Mouse (Mus musculus): Measurements from ENCODE around the gene Pltp. TPM values are rescaled to one million over a fixed set of nuclear protein-coding genes. Genes with fewer than 3 reads are reported as not detected.
"Not testable (repeated sequence)": the region's sequence is repeated elsewhere in the genome, so short reads cannot be mapped to it uniquely, and the experiment has no call there.

Pltp gene
- polyA plus RNA-seq, 1 experiment from 2014 or later: 129 TPM

DNA sequence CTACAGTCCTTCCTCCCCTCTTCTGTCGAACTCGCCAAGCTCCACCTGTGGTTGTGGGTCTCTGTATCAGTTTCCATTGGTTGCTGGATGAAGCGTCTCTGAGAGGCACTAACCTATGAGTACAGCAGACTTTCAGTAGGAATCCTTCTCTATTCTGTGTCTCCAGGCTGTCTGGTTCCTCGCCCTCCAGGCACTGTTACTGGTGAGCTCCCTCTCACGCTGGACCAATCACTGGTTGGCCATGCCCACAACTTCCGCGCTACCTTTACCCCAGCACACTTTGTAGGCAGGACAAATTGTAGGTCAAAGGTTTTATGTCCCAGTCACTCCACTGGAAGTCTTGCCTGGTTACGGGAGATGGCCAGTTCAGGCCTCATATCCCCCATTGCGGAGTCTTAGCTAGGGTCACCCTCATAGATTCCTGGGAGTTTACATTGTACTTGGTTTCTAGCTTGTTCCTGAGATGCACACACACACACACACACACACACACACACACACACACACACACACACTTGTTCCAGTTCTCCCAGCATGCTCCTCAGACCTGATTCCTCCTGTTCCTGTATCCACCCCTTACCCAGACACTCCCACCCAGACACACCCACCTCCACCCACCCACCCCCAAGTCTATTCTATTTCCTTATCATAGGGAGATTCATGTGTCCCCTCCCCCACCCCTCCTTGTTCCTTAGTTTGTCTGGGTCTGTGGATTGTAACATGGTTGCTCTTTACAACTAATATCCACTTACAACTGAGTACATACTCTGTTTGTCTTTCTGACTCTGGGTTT, 2.3 kb upstream of the Pltp start:
- H3K27me3 ChIP-seq: peaks cover 29% of the 10 kb centered on the region
- H3K4me1 ChIP-seq (replicated peaks): peaks cover 30% of the 10 kb centered on the region
- H3K4me2 ChIP-seq: no peak overlapping the region
- 68% methylated on average over 9 of the region's 9 CpGs for WGBS
- H3K27ac ChIP-seq (replicated peaks): no peak overlapping the region
- H3K9me3 ChIP-seq: no peaks in the 10 kb centered on the region
- no peaks in the 10 kb centered on the region for H3K36me3 ChIP-seq
- H3K9ac ChIP-seq: no peak overlapping the region
- no peak for ATAC-seq (ENCODE audit: low FRiP score, low read depth)
- no peak overlapping the region for H3K4me3 ChIP-seq

DNA sequence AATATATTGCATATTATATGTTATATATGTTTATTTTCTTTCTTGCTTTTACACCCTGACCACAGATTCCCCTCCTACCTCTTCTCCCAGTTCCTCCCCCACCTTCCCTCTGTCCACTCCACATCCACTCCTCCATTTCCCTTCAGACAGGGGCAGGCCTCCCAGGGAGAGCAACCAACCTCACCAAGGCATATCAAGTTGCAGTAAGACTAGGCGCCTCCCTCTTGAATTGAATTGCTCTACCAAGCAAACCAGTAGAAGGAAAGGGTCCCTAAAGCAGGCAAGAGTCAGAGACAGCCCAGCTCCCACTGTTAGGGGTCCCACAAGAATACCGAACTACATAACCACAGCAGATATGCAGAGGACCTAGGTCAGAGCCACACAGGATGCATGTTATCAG, 1.6 kb upstream of the Pltp start:
- Histone ChIP-seq H3K4me2 (no peak overlapping the region), H3K36me3 (no peaks in the 10 kb centered on the region), H3K4me3 (no peak overlapping the region), H3K27me3 (peaks cover 29% of the 10 kb centered on the region), H3K9ac (no peak overlapping the region), H3K4me1 (replicated peaks) (peaks cover 30% of the 10 kb centered on the region), H3K27ac (replicated peaks) (no peak overlapping the region), H3K9me3 (no peaks in the 10 kb centered on the region)
- WGBS: 66% methylated on average over 2 of the region's 2 CpGs
- ATAC-seq (ENCODE audit: low FRiP score, low read depth): no peak

DNA sequence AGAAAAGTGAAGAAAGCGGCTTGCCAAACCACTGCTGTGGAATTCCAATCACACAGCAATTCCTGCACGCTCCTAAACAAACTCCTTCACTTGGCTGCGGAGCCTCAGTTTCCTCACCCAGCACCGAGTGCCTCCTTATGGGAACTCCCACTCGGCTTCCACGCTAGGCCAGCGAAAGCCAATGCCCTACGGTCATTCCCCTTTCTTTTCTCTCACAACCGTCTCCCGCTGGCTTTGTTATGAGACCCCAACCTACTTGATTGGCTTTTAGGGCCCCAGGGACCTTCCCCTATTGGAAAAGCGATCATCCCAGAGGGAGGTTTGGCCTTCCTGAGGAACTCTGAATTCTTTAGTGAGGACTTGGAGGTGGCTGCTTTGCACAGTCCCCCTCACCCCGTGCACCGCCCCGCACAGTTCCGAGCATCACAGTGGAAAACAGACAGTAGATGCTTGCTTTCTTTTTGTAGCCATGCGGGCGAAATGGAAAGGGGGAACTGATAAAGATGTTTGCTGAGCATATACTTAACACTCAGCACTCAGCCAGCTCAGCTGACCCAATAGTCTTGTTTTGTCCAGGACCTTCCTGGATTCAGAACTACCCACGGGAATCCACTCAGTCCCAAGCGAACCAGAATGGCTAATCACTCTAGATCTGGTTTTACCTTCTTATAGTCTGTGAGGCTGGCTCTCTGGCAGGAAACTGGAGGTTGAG, 487 bp upstream of the Pltp start:
- H3K27me3 ChIP-seq: peaks cover 29% of the 10 kb centered on the region
- WGBS: 2% methylated on average over 19 of the region's 19 CpGs
- H3K9ac ChIP-seq: peak overlapping the region; percentile 32; the same call in 1 of the 2 replicates
- peak overlapping the region; percentile 51 for H3K4me3 ChIP-seq
- peak overlapping the region; percentile 98 for H3K4me2 ChIP-seq
- no peak; the same call in 1 of the 2 replicates for ATAC-seq (ENCODE audit: low FRiP score, low read depth)
- H3K27ac ChIP-seq (replicated peaks): peak overlapping the region; percentile 70
- H3K4me1 ChIP-seq (replicated peaks): peaks cover 30% of the 10 kb centered on the region
- no peaks in the 10 kb centered on the region for H3K9me3 ChIP-seq
- H3K36me3 ChIP-seq: no peaks in the 10 kb centered on the region

DNA sequence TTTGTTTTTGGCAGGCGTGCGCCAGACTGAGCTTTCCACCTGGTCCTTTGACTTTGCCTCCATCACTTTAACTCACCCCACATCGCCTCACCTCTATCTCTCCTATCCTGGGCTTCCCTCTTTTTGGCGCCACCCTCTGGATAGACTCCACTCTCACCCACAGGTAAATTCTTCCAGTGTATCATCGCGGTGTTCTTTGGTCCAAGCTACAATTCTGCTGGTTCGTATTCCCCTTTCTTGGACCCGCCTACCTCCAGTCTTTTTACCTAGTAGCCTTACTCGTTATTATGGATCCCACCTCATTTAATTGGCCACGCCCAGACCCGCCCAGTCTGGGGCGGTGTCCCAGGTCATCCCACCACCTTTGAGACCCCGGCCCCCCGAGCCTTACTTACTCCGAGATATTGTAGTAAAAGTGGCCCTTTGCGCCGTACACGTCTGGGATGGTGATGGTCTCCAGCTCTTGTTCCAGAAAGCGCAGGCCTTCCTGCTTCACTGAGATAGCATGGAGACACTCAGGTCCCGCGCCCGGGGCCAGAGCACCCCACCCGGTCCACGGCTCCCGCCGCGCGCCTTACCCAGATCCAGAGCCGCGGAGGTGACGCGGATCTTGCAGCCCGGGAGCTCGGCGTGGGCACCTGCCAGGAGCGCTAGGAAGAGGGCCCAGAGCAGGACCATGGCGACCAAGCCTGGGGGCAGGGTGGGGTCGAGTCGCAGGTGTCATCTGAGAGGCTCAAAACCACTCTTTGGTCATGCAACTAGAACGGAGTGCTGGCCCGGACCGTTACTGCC, 1.0 kb downstream of the Pltp start:
- peak overlapping the region; percentile 32 for H3K9ac ChIP-seq
- H3K27me3 ChIP-seq: peaks cover 29% of the 10 kb centered on the region
- H3K4me2 ChIP-seq: peak overlapping the region; percentile 98
- H3K36me3 ChIP-seq: no peaks in the 10 kb centered on the region
- peak; percentile 61; the same call in 1 of the 2 replicates for ATAC-seq (ENCODE audit: low FRiP score, low read depth)
- no peaks in the 10 kb centered on the region for H3K9me3 ChIP-seq
- under 1% methylated on average over 42 of the region's 42 CpGs for WGBS
- H3K4me1 ChIP-seq (replicated peaks): peaks cover 26% of the 10 kb centered on the region
- peak overlapping the region; percentile 51 for H3K4me3 ChIP-seq
- H3K27ac ChIP-seq (replicated peaks): peak overlapping the region; percentile 26; the same call in 1 of the 2 replicates

DNA sequence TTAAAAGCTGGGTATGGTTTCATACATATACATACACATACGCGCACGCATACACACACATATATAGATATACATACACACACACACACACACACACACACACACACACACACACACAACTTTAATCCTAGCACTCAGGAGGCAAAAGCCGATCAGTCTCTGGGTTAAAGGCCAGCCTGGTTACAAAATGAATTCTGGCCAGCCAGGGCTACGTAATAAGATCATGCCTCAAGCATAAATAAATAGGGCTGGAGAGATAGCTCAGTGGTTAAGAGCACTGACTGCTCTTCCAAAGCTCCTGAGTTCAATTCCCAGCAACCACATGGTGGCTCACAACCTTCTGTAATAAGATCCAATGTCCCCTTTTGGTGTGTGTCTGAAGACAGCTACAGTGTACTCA, 1.9 kb downstream of the Pltp start:
- H3K4me2 ChIP-seq: peak overlapping the region; percentile 98

DNA sequence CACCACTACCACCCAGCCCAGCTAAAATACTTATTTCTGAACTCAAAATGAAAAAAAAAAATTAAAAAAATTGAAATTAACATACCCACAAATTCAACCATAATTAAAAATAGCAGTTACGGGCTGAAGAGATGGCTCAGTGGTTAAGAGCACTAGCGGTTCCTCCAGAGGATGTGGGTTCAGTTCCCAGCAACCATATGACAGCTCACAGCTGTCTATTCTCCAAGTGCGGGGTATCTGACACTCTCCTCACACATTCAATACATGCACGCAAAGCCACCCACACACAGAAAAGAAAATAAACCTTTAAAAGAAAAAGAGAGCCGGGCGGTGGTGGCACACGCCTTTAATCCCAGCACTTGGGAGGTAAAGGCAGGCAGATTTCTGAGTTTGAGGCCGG, 7.5 kb downstream of the Pltp start:
- WGBS: 87% methylated on average over 8 of the region's 8 CpGs
- no peaks in the 10 kb centered on the region for H3K4me1 ChIP-seq (replicated peaks)
- H3K27me3 ChIP-seq: no peaks in the 10 kb centered on the region
- H3K4me2 ChIP-seq: no peak overlapping the region
- no peaks in the 10 kb centered on the region for H3K36me3 ChIP-seq
- no peak overlapping the region for H3K4me3 ChIP-seq
- no peak overlapping the region for H3K9ac ChIP-seq
- no peaks in the 10 kb centered on the region for H3K9me3 ChIP-seq
- ATAC-seq (ENCODE audit: low FRiP score, low read depth): no peak
- no peak overlapping the region for H3K27ac ChIP-seq (replicated peaks)

More for the DNA sequence above, 1.9 kb downstream of the Pltp start:
- Histone ChIP-seq H3K4me1 (replicated peaks) (peaks cover 24% of the 10 kb centered on the region), H3K27me3 (peaks cover 29% of the 10 kb centered on the region)
- not testable (repeated sequence) for H3K4me3 ChIP-seq; H3K9me3 ChIP-seq; H3K27ac ChIP-seq (replicated peaks); H3K9ac ChIP-seq; H3K36me3 ChIP-seq; ATAC-seq (ENCODE audit: low FRiP score, low read depth)
- WGBS: 79% methylated on average over 5 of the region's 5 CpGs

DNA sequence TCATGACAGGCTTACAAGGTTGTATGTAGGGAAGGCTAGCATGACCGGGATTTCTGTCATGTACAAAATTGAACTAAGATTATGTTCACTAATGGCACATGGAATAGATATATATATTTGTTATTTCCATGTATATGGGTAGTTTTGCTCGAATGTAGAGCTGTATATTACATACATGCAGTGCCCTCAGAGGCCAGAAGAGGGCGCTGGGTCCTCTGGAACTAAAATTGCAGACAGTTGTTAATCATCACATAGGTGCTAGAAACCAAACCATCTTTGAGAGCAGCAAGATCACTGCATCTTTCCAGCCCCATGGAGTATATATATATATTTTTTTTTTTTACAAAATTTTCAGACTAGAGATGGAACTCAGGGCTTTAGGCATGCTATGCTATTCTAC, 11.7 kb downstream of the Pltp start:
- Histone ChIP-seq H3K27me3 (no peaks in the 10 kb centered on the region), H3K27ac (replicated peaks) (no peak overlapping the region), H3K4me3 (no peak overlapping the region), H3K4me2 (no peak overlapping the region), H3K9ac (no peak overlapping the region), H3K36me3 (no peaks in the 10 kb centered on the region), H3K9me3 (no peaks in the 10 kb centered on the region), H3K4me1 (replicated peaks) (no peaks in the 10 kb centered on the region)
- no peak for ATAC-seq (ENCODE audit: low FRiP score, low read depth)
- WGBS: 60% methylated on average over 3 of the region's 3 CpGs

DNA sequence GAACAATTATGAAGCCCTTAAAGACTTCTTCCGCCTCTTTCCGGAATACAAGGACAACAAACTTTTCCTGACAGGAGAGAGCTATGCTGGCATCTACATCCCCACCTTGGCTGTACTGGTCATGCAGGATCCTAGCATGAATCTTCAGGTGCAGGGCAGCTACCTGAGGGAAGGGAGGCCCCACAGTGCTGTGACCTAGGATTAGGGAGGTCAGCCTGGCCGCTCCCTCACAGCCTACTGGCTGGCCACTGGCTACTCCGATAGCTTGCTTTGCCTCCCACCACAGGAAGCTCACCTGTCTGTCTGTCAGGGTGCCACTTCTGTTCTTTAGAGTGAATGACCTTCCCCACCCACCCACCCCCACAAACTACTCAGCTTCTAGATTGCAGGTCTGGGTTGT, 22.3 kb downstream of the Pltp start:
- Histone ChIP-seq H3K4me1 (replicated peaks) (peaks cover 24% of the 10 kb centered on the region), H3K4me2 (peak overlapping the region; percentile 99), H3K9me3 (no peaks in the 10 kb centered on the region), H3K36me3 (peaks cover 9% of the 10 kb centered on the region), H3K27ac (replicated peaks) (no peak overlapping the region), H3K9ac (no peak overlapping the region), H3K4me3 (peak overlapping the region; percentile 66; the same call in 1 of the 2 replicates), H3K27me3 (no peaks in the 10 kb centered on the region)
- WGBS: 93% methylated on average over 4 of the region's 4 CpGs
- no peak for ATAC-seq (ENCODE audit: low FRiP score, low read depth)

DNA sequence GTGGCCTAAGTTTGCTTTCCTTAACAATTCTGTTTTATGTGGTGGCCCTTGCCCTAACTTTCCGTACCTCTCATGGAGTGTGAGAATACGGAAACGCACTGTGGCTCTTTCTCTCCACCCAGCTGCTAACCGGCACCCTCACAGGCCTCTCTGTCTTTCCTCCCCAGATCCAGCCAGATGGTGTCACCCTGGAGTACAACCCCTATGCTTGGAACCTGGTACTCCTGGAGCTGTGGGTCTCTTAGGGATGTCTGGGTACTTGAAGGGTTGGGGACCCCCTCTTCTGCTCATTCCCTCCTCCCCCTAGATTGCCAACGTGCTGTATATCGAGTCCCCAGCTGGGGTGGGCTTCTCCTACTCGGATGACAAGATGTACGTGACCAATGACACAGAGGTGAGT, 23.0 kb downstream of the Pltp start:
- WGBS: 41% methylated on average over 8 of the region's 8 CpGs
- Histone ChIP-seq H3K4me2 (peak overlapping the region; percentile 99), H3K27me3 (no peaks in the 10 kb centered on the region), H3K27ac (replicated peaks) (0 out of 2 replicates have a peak overlapping the region, but pooled peaks have one; percentile 82), H3K9ac (peak overlapping the region; percentile 66), H3K4me3 (peak overlapping the region; percentile 66), H3K36me3 (peaks cover 6% of the 10 kb centered on the region), H3K4me1 (replicated peaks) (peaks cover 24% of the 10 kb centered on the region), H3K9me3 (no peaks in the 10 kb centered on the region)
- ATAC-seq (ENCODE audit: low FRiP score, low read depth): 0 out of 2 replicates have a peak, but pooled peaks have one; percentile 28

DNA sequence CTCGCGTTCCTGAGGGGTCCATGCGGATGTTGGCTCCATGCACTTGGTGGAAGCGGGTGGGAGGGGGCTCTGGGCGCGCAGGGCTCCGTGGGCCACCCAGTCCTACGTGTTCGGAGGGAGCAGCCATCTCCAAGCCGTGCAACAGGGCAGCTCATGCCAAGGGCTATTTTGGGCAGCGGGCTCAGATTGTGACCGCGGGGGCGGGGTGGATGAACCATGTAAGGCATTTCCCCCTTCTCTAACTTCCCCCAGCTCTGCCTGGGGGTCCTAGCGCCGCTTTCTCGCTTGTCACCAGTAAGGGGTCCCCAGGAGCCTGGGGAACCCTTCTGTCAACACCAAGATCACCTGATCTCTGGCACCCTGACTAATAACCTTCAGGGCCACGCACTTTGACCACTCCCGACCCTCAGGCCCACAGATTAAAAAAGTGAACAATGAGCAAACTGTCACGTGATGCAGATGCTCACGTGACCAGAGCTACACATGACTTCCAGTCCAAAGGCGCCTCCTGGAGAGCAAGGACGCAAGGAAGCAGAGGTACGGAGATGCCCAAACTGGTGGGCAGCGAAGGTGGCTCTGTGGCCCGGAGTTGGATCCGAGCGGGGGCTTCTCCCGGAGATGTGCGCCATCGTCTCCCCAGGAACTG, 24.1 kb downstream of the Pltp start, which contains the start of gene Neurl2:
Neurl2 (minus strand) TSS at position 143 of the 646 bp plus-strand sequence.
- no peaks in the 10 kb centered on the region for H3K9me3 ChIP-seq
- H3K27ac ChIP-seq (replicated peaks): peak within 1 kb of the TSS; percentile 82
- H3K36me3 ChIP-seq: peaks cover 4% of the 10 kb centered on the region
- H3K4me1 ChIP-seq (replicated peaks): peaks cover 24% of the 10 kb centered on the region
- peak within 1 kb of the TSS; percentile 99 for H3K4me2 ChIP-seq
- H3K4me3 ChIP-seq: peak within 1 kb of the TSS; percentile 66
- ATAC-seq (ENCODE audit: low FRiP score, low read depth): peak; percentile 72
- peak within 1 kb of the TSS; percentile 66 for H3K9ac ChIP-seq
- H3K27me3 ChIP-seq: no peaks in the 10 kb centered on the region
- WGBS: under 1% methylated on average over 31 of the region's 31 CpGs

DNA sequence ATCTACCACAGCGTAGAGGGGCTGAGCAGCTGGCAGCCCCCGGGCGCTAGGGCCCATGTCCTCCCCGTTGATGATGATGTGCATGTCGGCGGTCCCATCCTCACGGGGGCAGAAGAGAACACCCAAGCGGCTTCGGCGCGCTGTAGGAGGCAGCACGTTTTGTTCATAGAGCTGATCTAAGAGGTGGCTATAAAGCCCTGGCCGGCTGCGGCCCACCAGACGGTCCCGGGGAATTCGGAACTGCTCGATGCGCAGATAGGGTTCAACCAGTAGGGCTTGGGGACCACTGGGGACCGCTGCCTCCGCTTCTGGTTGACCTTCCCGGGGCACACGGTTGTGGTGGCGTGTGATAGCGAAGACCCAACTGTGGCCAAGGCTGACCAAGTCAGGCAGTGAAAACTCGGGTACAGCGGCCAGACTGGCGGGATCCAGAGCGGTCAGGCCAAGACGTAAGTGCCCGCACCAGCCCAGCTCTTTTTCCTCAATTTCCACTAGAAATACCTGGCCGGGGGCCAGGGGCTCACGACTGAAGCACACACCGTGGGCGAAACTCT, 24.7 kb downstream of the Pltp start, which contains the start of gene Ctsa:
Ctsa (plus strand) TSS at position 126 of the 554 bp plus-strand sequence.
- Histone ChIP-seq H3K4me1 (replicated peaks) (peaks cover 24% of the 10 kb centered on the region), H3K4me2 (peak within 1 kb of the TSS; percentile 99), H3K27ac (replicated peaks) (peak within 1 kb of the TSS; percentile 82), H3K4me3 (peak within 1 kb of the TSS; percentile 66), H3K9me3 (no peaks in the 10 kb centered on the region), H3K36me3 (peaks cover 10% of the 10 kb centered on the region), H3K27me3 (no peaks in the 10 kb centered on the region), H3K9ac (peak within 1 kb of the TSS; percentile 66)
- ATAC-seq (ENCODE audit: low FRiP score, low read depth): peak; percentile 72
- under 1% methylated on average over 35 of the region's 35 CpGs for WGBS
